9 mouse cellular contexts compared by ENCODE assay signal in genomic region chr17:8463482-8464128, GRCm38 (mm10). TPM values are rescaled to one million over a fixed set of nuclear protein-coding genes. Genes with fewer than 3 reads are reported as not detected.
A peak's percentile ranks its signal among the peaks of the same experiment; 100 is the strongest.
DNase-seq lines count a peak whose midpoint lies in the region; ATAC-seq and TF ChIP-seq lines count a peak whose summit lies in the region.
"Had no signal": no experiment of that assay in that cellular context is flagged by ENCODE, and none has a peak within 500 bp of the region (broad histone marks: within the 10 kb centered on the region; RNA-seq: fewer than 3 reads in every experiment).

No protein-coding gene starts in this region.

- H3K4me3 ChIP-seq in heart, embryonic 10.5 days = no peak overlapping the region
- H3K4me3 ChIP-seq in embryonic fibroblast, embryonic 13.5 days (ENCODE audit: insufficient read depth, low read length) = no peak overlapping the region
- H3K4me3 ChIP-seq in hindbrain, postnatal 0 days (ENCODE audit: low read length) = no peak overlapping the region
- H3K4me3 ChIP-seq: embryonic facial prominence, embryonic 12.5 days had no signal

- WGBS in heart, embryonic 10.5 days = 22% methylated on average over 9 of the region's 9 CpGs
- WGBS in hindbrain, postnatal 0 days = 25% methylated on average over 9 of the region's 9 CpGs

- no peaks in the 10 kb centered on the region for H3K36me3 ChIP-seq in heart, embryonic 10.5 days
- no peaks in the 10 kb centered on the region for H3K36me3 ChIP-seq in hindbrain, postnatal 0 days (ENCODE audit: insufficient read depth, low read length)
- H3K36me3 ChIP-seq: embryonic facial prominence, embryonic 12.5 days had no signal

- peak; percentile 89 for TF ChIP-seq CTCF in embryonic fibroblast, embryonic 13.5 days (IDR thresholded peaks at IDR 0.05; ENCODE audit: borderline replicate concordance, insufficient read depth, low read length)
- peak; percentile 96 for TF ChIP-seq CTCF in hindbrain, postnatal 0 days (IDR thresholded peaks at IDR 0.05; ENCODE audit: low read depth)

- no peaks in the 10 kb centered on the region for H3K9me3 ChIP-seq in heart, embryonic 10.5 days
- H3K9me3 ChIP-seq in hindbrain, postnatal 0 days (ENCODE audit: low read length) = no peaks in the 10 kb centered on the region
- H3K9me3 ChIP-seq: embryonic facial prominence, embryonic 12.5 days had no signal

- TF ChIP-seq POLR2A in embryonic fibroblast, embryonic 13.5 days (IDR thresholded peaks at IDR 0.05; ENCODE audit: low read depth, low read length) = no peak

- peak; percentile 24 for DNase-seq in heart, adult 8-10 months (ENCODE audit: low spot score)
- DNase-seq in heart, embryonic 10.5 days (ENCODE audit: low spot score) = no peak
- peak; percentile 89 for DNase-seq in brain, adult 2 months (ENCODE audit: low read depth, low spot score)
- DNase-seq in hindbrain, postnatal 0 days (ENCODE audit: low spot score) = peak; percentile 89
- DNase-seq in layer of hippocampus, postnatal 25 days (ENCODE audit: extremely low spot score in 1 of 2, low spot score in 1 of 2) = peak; percentile 51 to 73
- DNase-seq in mesoderm, embryonic 11.5 days (ENCODE audit: low read depth, low spot score) = peak; percentile 86
- DNase-seq in right cerebral cortex, postnatal 25 days = peak; percentile 54

- H3K27ac ChIP-seq in heart, embryonic 10.5 days = no peak overlapping the region
- no peak overlapping the region for H3K27ac ChIP-seq in embryonic fibroblast, embryonic 13.5 days (ENCODE audit: insufficient read depth, low read length)
- H3K27ac ChIP-seq in hindbrain, postnatal 0 days = no peak overlapping the region
- H3K27ac ChIP-seq: embryonic facial prominence, embryonic 12.5 days had no signal

- ATAC-seq in hindbrain, postnatal 0 days = peak; percentile 76

- no peaks in the 10 kb centered on the region for H3K4me1 ChIP-seq in heart, embryonic 10.5 days
- H3K4me1 ChIP-seq in embryonic fibroblast, embryonic 13.5 days (ENCODE audit: control insufficient read depth, insufficient read depth, low read length) = no peaks in the 10 kb centered on the region
- no peaks in the 10 kb centered on the region for H3K4me1 ChIP-seq in hindbrain, postnatal 0 days (ENCODE audit: insufficient read depth, low read length)
- H3K4me1 ChIP-seq: embryonic facial prominence, embryonic 12.5 days had no signal

- no peak overlapping the region for H3K4me2 ChIP-seq in hindbrain, postnatal 0 days (ENCODE audit: low read depth, low read length)
- H3K4me2 ChIP-seq: embryonic facial prominence, embryonic 12.5 days had no signal

- peaks cover 59% of the 10 kb centered on the region for H3K27me3 ChIP-seq in heart, embryonic 10.5 days (ENCODE audit: insufficient read depth, poor library complexity, severe bottlenecking)
- H3K27me3 ChIP-seq in hindbrain, postnatal 0 days (ENCODE audit: insufficient read depth, low read length) = peaks cover 6% of the 10 kb centered on the region; the same call in 1 of the 2 replicates

- H3K9ac ChIP-seq in hindbrain, postnatal 0 days (replicated peaks; ENCODE audit: low read length) = no peak overlapping the region
- H3K9ac ChIP-seq: embryonic facial prominence, embryonic 12.5 days had no signal

RNA-seq across cellular contexts. Expression of gene T, which starts 29.4 kb away (rescaled TPM):
- not detected for total RNA-seq in heart, adult 8-10 months (2022)
- 0.29 TPM in 1 of 2 replicates, not detected in the other for polyA plus RNA-seq in heart, embryonic 10.5 days (2016; fragmentation: Nextera tagmentation; extraction: Ambion mirVana)
- polyA plus RNA-seq in embryonic fibroblast, embryonic 13.5 days (2011; ENCODE audit: insufficient read length, low read depth, missing spikeins) = not detected in 2 replicates
- 0.52 TPM in 1 of 2 replicates, not detected in the other for total RNA-seq in hindbrain, postnatal 0 days (2014; rRNA removed)
- 0.31 and 0.44 TPM in 2 replicates for polyA plus RNA-seq in hindbrain, postnatal 0 days (2015; fragmentation: Nextera tagmentation; extraction: Ambion mirVana)
- not detected for total RNA-seq in layer of hippocampus, postnatal 25 days (2021)
